Mouse (Mus musculus) activated CD4-positive, CD25-positive, alpha-beta regulatory T cell, adult 4 months (primary cell): ENCODE measurements around the gene Xndc1. TPM values are rescaled to one million over a fixed set of nuclear protein-coding genes. Genes with fewer than 3 reads are reported as not detected.

Experiments
- polyA plus RNA-seq, 2 experiments: library from polyadenylated mRNA; unstranded; fragments of 100-300 nt; shearing (Covaris generic); gene quantifications; one replicate each; pipeline ENCODE4 v1.2.1; 2017

Gene Xndc1
- polyA plus RNA-seq, 2 experiments from 2014 or later: 14.4 to 15.2 TPM

Other genes starting within 250 kb of the Xndc1 start
- gene Phox2a, start 247.2 kb upstream of the Xndc1 start, polyA plus RNA-seq: not detected
- 1 to 10 TPM; 1.5 to 2.6 TPM for gene Inppl1, start 227.3 kb upstream of the Xndc1 start, polyA plus RNA-seq
- gene Folr2, start 208.3 kb upstream of the Xndc1 start, polyA plus RNA-seq: not detected
- 10 to 100 TPM; 47.2 to 61.9 TPM for gene Anapc15, start 201.8 kb upstream of the Xndc1 start, polyA plus RNA-seq
- gene Folr1, start 194.7 kb upstream of the Xndc1 start, polyA plus RNA-seq: not detected
- gene Lamtor1, start 159.6 kb upstream of the Xndc1 start, polyA plus RNA-seq: 100 to 1,000 TPM; 127 to 131 TPM
- under 1 TPM in 1 of 2 experiments, not detected in 1; 0.46 TPM for gene Tomt, start 159.2 kb upstream of the Xndc1 start, polyA plus RNA-seq
- gene Lrrc51, start 131.6 kb upstream of the Xndc1 start, polyA plus RNA-seq: 1 to 10 TPM; 1.8 to 2.0 TPM
- gene Numa1, start 131.4 kb upstream of the Xndc1 start, polyA plus RNA-seq: 10 to 100 TPM; 59.1 to 76.8 TPM
- 1 to 10 TPM; 5.2 to 8.0 TPM for gene Il18bp, start 46.8 kb upstream of the Xndc1 start, polyA plus RNA-seq
- gene Rnf121, start within 50 bp of the Xndc1 start, polyA plus RNA-seq: 10 to 100 TPM; 19.5 to 20.2 TPM
- gene Xntrpc, start 202 bp downstream of the Xndc1 start, polyA plus RNA-seq: under 1 TPM in 1 of 2 experiments, not detected in 1; 0.83 TPM
- under 1 TPM; 0.27 to 0.45 TPM for gene Trpc2, start 17.6 kb downstream of the Xndc1 start, polyA plus RNA-seq
- gene Art1, start 36.2 kb downstream of the Xndc1 start, polyA plus RNA-seq: not detected
- under 1 TPM in 1 of 2 experiments, not detected in 1; 0.21 TPM for gene Art5, start 44.0 kb downstream of the Xndc1 start, polyA plus RNA-seq
- not detected for gene Chrna10, start 51.3 kb downstream of the Xndc1 start, polyA plus RNA-seq
- 10 to 100 TPM; 33.8 to 33.9 TPM for gene Nup98, start 144.7 kb downstream of the Xndc1 start, polyA plus RNA-seq
- gene Pgap2, start 144.7 kb downstream of the Xndc1 start, polyA plus RNA-seq: 10 to 100 TPM; 47.6 to 62.3 TPM
- 100 to 1,000 TPM; 179 to 195 TPM for gene Rhog, start 190.5 kb downstream of the Xndc1 start, polyA plus RNA-seq
- 10 to 100 TPM; 39.4 to 46.8 TPM for gene Stim1, start 202.3 kb downstream of the Xndc1 start, polyA plus RNA-seq